Mouse (Mus musculus): Measurements from ENCODE around the gene Il1f6.
"Not testable (repeated sequence)": the region's sequence is repeated elsewhere in the genome, so short reads cannot be mapped to it uniquely, and the experiment has no call there.

The Il1f6 gene

GRCm38 (mm10) chr2:24215118-24215517 is at the start of gene Il1f6:
Gene Il1f6 (plus strand): TSS chr2:24215418.
- H3K27me3 ChIP-seq (ENCODE audit: control insufficient read depth, insufficient read depth, low read length, poor library complexity, severe bottlenecking): no peaks in the 10 kb centered on the region
- H3K36me3 ChIP-seq (ENCODE audit: control insufficient read depth, insufficient read depth, low read length, poor library complexity, severe bottlenecking): no peaks in the 10 kb centered on the region
- no peak for DNase-seq (ENCODE audit: low read depth, low spot score)

GRCm38 (mm10) chr2:24181683-24182331 is 33.4 kb upstream of the Il1f6 start:
- not testable (repeated sequence) for DNase-seq (ENCODE audit: low read depth, low spot score); H3K27me3 ChIP-seq (ENCODE audit: control insufficient read depth, insufficient read depth, low read length, poor library complexity, severe bottlenecking); H3K36me3 ChIP-seq (ENCODE audit: control insufficient read depth, insufficient read depth, low read length, poor library complexity, severe bottlenecking)

GRCm38 (mm10) chr2:24182423-24183147 is 32.6 kb upstream of the Il1f6 start:
- DNase-seq (ENCODE audit: low read depth, low spot score): not testable (repeated sequence)

GRCm38 (mm10) chr2:24184092-24184491 is 31.1 kb upstream of the Il1f6 start:
- H3K36me3 ChIP-seq (ENCODE audit: control insufficient read depth, insufficient read depth, low read length, poor library complexity, severe bottlenecking); DNase-seq (ENCODE audit: low read depth, low spot score); H3K27me3 ChIP-seq (ENCODE audit: control insufficient read depth, insufficient read depth, low read length, poor library complexity, severe bottlenecking): not testable (repeated sequence)

More at GRCm38 (mm10) chr2:24182423-24183147, 32.6 kb upstream of the Il1f6 start:
- H3K27me3 ChIP-seq (ENCODE audit: control insufficient read depth, insufficient read depth, low read length, poor library complexity, severe bottlenecking); H3K36me3 ChIP-seq (ENCODE audit: control insufficient read depth, insufficient read depth, low read length, poor library complexity, severe bottlenecking): not testable (repeated sequence)

- no peak for DNase-seq (ENCODE audit: low read depth, low spot score)
- no peaks in the 10 kb centered on the region for H3K36me3 ChIP-seq (ENCODE audit: control insufficient read depth, insufficient read depth, low read length, poor library complexity, severe bottlenecking)
- no peaks in the 10 kb centered on the region for H3K27me3 ChIP-seq (ENCODE audit: control insufficient read depth, insufficient read depth, low read length, poor library complexity, severe bottlenecking)
Measured at GRCm38 (mm10) chr2:24186176-24186575, 29.0 kb upstream of the Il1f6 start, which contains the start of gene Il1f9. Gene Il1f9 (plus strand): TSS chr2:24186476.

GRCm38 (mm10) chr2:24187585-24187984 is 27.6 kb upstream of the Il1f6 start:
- no peaks in the 10 kb centered on the region for H3K36me3 ChIP-seq (ENCODE audit: control insufficient read depth, insufficient read depth, low read length, poor library complexity, severe bottlenecking)
- no peak for DNase-seq (ENCODE audit: low read depth, low spot score)
- H3K27me3 ChIP-seq (ENCODE audit: control insufficient read depth, insufficient read depth, low read length, poor library complexity, severe bottlenecking): no peaks in the 10 kb centered on the region

- H3K27me3 ChIP-seq (ENCODE audit: control insufficient read depth, insufficient read depth, low read length, poor library complexity, severe bottlenecking): no peaks in the 10 kb centered on the region
- H3K36me3 ChIP-seq (ENCODE audit: control insufficient read depth, insufficient read depth, low read length, poor library complexity, severe bottlenecking): no peaks in the 10 kb centered on the region
- DNase-seq (ENCODE audit: low read depth, low spot score): no peak
Measured at GRCm38 (mm10) chr2:24188189-24188588, 27.0 kb upstream of the Il1f6 start.

GRCm38 (mm10) chr2:24227191-24227590 is 12.0 kb downstream of the Il1f6 start:
- Histone ChIP-seq H3K36me3 (ENCODE audit: control insufficient read depth, insufficient read depth, low read length, poor library complexity, severe bottlenecking) (no peaks in the 10 kb centered on the region), H3K27me3 (ENCODE audit: control insufficient read depth, insufficient read depth, low read length, poor library complexity, severe bottlenecking) (no peaks in the 10 kb centered on the region)
- no peak for DNase-seq (ENCODE audit: low read depth, low spot score)

- no peaks in the 10 kb centered on the region for H3K36me3 ChIP-seq (ENCODE audit: control insufficient read depth, insufficient read depth, low read length, poor library complexity, severe bottlenecking)
- H3K27me3 ChIP-seq (ENCODE audit: control insufficient read depth, insufficient read depth, low read length, poor library complexity, severe bottlenecking): no peaks in the 10 kb centered on the region
- DNase-seq (ENCODE audit: low read depth, low spot score): no peak
Measured at GRCm38 (mm10) chr2:24267503-24267902, 52.3 kb downstream of the Il1f6 start.

- no peak for DNase-seq (ENCODE audit: low read depth, low spot score)
Measured at GRCm38 (mm10) chr2:24273619-24274018, 58.4 kb downstream of the Il1f6 start.

GRCm38 (mm10) chr2:24275146-24275545 is 59.9 kb downstream of the Il1f6 start:
- Histone ChIP-seq H3K27me3 (ENCODE audit: control insufficient read depth, insufficient read depth, low read length, poor library complexity, severe bottlenecking) (no peaks in the 10 kb centered on the region), H3K36me3 (ENCODE audit: control insufficient read depth, insufficient read depth, low read length, poor library complexity, severe bottlenecking) (no peaks in the 10 kb centered on the region)
- no peak for DNase-seq (ENCODE audit: low read depth, low spot score)

More at GRCm38 (mm10) chr2:24273619-24274018, 58.4 kb downstream of the Il1f6 start:
- H3K27me3 ChIP-seq (ENCODE audit: control insufficient read depth, insufficient read depth, low read length, poor library complexity, severe bottlenecking): no peaks in the 10 kb centered on the region
- no peaks in the 10 kb centered on the region for H3K36me3 ChIP-seq (ENCODE audit: control insufficient read depth, insufficient read depth, low read length, poor library complexity, severe bottlenecking)

All from splenic B cell, adult 2 months (primary cell).